Mouse (Mus musculus): ENCODE measurements around the gene Mgat4c. TPM values are rescaled to one million over a fixed set of nuclear protein-coding genes. Genes with fewer than 3 reads are reported as not detected.

The Mgat4c gene
- polyA plus RNA-seq, 1 experiment, result not detected

GRCm38 (mm10) chr10:102158809-102159208 is 477.5 kb downstream of the Mgat4c start:
- H3K4me1 ChIP-seq (ENCODE audit: control insufficient read depth, insufficient read depth, low read length), result no peaks in the 10 kb centered on the region
- WGBS, result 59% methylated on average over 12 of the region's 12 CpGs
- H3K4me3 ChIP-seq (replicated peaks; ENCODE audit: control insufficient read depth, low read depth, low read length), result no peak overlapping the region

GRCm38 (mm10) chr10:102184726-102185125 is 503.4 kb downstream of the Mgat4c start:
- Histone ChIP-seq H3K27ac (ENCODE audit: control insufficient read depth, insufficient read depth, low read depth, low read length, poor library complexity) (no peak overlapping the region), H3K4me3 (replicated peaks; ENCODE audit: control insufficient read depth, low read depth, low read length) (no peak overlapping the region), H3K4me1 (ENCODE audit: control insufficient read depth, insufficient read depth, low read length) (no peaks in the 10 kb centered on the region; the same call in 1 of the 2 replicates)
- 73% methylated on average over 3 of the region's 3 CpGs for WGBS
- TF ChIP-seq CTCF (IDR thresholded peaks at IDR 0.05; ENCODE audit: control insufficient read depth, insufficient read depth, low read length), result no peak
- no peak for TF ChIP-seq POLR2A (IDR thresholded peaks at IDR 0.05; ENCODE audit: borderline replicate concordance, control insufficient read depth, low read depth, low read length)

More at GRCm38 (mm10) chr10:102158809-102159208, 477.5 kb downstream of the Mgat4c start:
- TF ChIP-seq CTCF (IDR thresholded peaks at IDR 0.05; ENCODE audit: control insufficient read depth, insufficient read depth, low read length) (no peak), POLR2A (IDR thresholded peaks at IDR 0.05; ENCODE audit: borderline replicate concordance, control insufficient read depth, low read depth, low read length) (no peak)
- no peak overlapping the region for H3K27ac ChIP-seq (ENCODE audit: control insufficient read depth, insufficient read depth, low read depth, low read length, poor library complexity)

GRCm38 (mm10) chr10:102191646-102192045 is 510.4 kb downstream of the Mgat4c start:
- TF ChIP-seq CTCF (IDR thresholded peaks at IDR 0.05; ENCODE audit: control insufficient read depth, insufficient read depth, low read length) (no peak), POLR2A (IDR thresholded peaks at IDR 0.05; ENCODE audit: borderline replicate concordance, control insufficient read depth, low read depth, low read length) (no peak)
- 70% methylated on average over 1 of the region's 1 CpGs for WGBS
- H3K27ac ChIP-seq (ENCODE audit: control insufficient read depth, insufficient read depth, low read depth, low read length, poor library complexity), result no peak overlapping the region
- no peak overlapping the region for H3K4me3 ChIP-seq (replicated peaks; ENCODE audit: control insufficient read depth, low read depth, low read length)
- no peaks in the 10 kb centered on the region for H3K4me1 ChIP-seq (ENCODE audit: control insufficient read depth, insufficient read depth, low read length)

- no peak overlapping the region for H3K27ac ChIP-seq (ENCODE audit: control insufficient read depth, insufficient read depth, low read depth, low read length, poor library complexity)
- WGBS, result 75% methylated on average over 4 of the region's 4 CpGs
- H3K4me1 ChIP-seq (ENCODE audit: control insufficient read depth, insufficient read depth, low read length), result no peaks in the 10 kb centered on the region
- TF ChIP-seq POLR2A (IDR thresholded peaks at IDR 0.05; ENCODE audit: borderline replicate concordance, control insufficient read depth, low read depth, low read length) (no peak), CTCF (IDR thresholded peaks at IDR 0.05; ENCODE audit: control insufficient read depth, insufficient read depth, low read length) (no peak)
- no peak overlapping the region for H3K4me3 ChIP-seq (replicated peaks; ENCODE audit: control insufficient read depth, low read depth, low read length)
These were observed 515.6 kb downstream of the Mgat4c start for GRCm38 (mm10) chr10:102196850-102197249.

- no peak for TF ChIP-seq CTCF (IDR thresholded peaks at IDR 0.05; ENCODE audit: control insufficient read depth, insufficient read depth, low read length)
- Histone ChIP-seq H3K4me1 (ENCODE audit: control insufficient read depth, insufficient read depth, low read length) (no peaks in the 10 kb centered on the region), H3K27ac (ENCODE audit: control insufficient read depth, insufficient read depth, low read depth, low read length, poor library complexity) (no peak overlapping the region), H3K4me3 (replicated peaks; ENCODE audit: control insufficient read depth, low read depth, low read length) (no peak overlapping the region)
- WGBS, result 82% methylated on average over 6 of the region's 6 CpGs
These were observed 557.4 kb downstream of the Mgat4c start for GRCm38 (mm10) chr10:102238558-102239211.

GRCm38 (mm10) chr10:102243897-102244296 is 562.6 kb downstream of the Mgat4c start:
- Histone ChIP-seq H3K27ac (ENCODE audit: control insufficient read depth, insufficient read depth, low read depth, low read length, poor library complexity) (no peak overlapping the region), H3K4me3 (replicated peaks; ENCODE audit: control insufficient read depth, low read depth, low read length) (no peak overlapping the region), H3K4me1 (ENCODE audit: control insufficient read depth, insufficient read depth, low read length) (no peaks in the 10 kb centered on the region)
- TF ChIP-seq POLR2A (IDR thresholded peaks at IDR 0.05; ENCODE audit: borderline replicate concordance, control insufficient read depth, low read depth, low read length) (no peak), CTCF (IDR thresholded peaks at IDR 0.05; ENCODE audit: control insufficient read depth, insufficient read depth, low read length) (no peak)

GRCm38 (mm10) chr10:102244601-102245000 is 563.3 kb downstream of the Mgat4c start:
- WGBS, result 74% methylated on average over 5 of the region's 5 CpGs
- Histone ChIP-seq H3K4me1 (ENCODE audit: control insufficient read depth, insufficient read depth, low read length) (no peaks in the 10 kb centered on the region), H3K27ac (ENCODE audit: control insufficient read depth, insufficient read depth, low read depth, low read length, poor library complexity) (no peak overlapping the region), H3K4me3 (replicated peaks; ENCODE audit: control insufficient read depth, low read depth, low read length) (no peak overlapping the region)
- TF ChIP-seq POLR2A (IDR thresholded peaks at IDR 0.05; ENCODE audit: borderline replicate concordance, control insufficient read depth, low read depth, low read length) (no peak), CTCF (IDR thresholded peaks at IDR 0.05; ENCODE audit: control insufficient read depth, insufficient read depth, low read length) (no peak)

GRCm38 (mm10) chr10:102245269-102245668 is 564.0 kb downstream of the Mgat4c start:
- H3K4me3 ChIP-seq (replicated peaks; ENCODE audit: control insufficient read depth, low read depth, low read length), result no peak overlapping the region
- H3K27ac ChIP-seq (ENCODE audit: control insufficient read depth, insufficient read depth, low read depth, low read length, poor library complexity), result no peak overlapping the region
- no peaks in the 10 kb centered on the region for H3K4me1 ChIP-seq (ENCODE audit: control insufficient read depth, insufficient read depth, low read length)
- TF ChIP-seq POLR2A (IDR thresholded peaks at IDR 0.05; ENCODE audit: borderline replicate concordance, control insufficient read depth, low read depth, low read length) (no peak), CTCF (IDR thresholded peaks at IDR 0.05; ENCODE audit: control insufficient read depth, insufficient read depth, low read length) (no peak)
- 80% methylated on average over 9 of the region's 9 CpGs for WGBS
